Mouse (Mus musculus) midbrain, postnatal 0 days (tissue): ENCODE results near the gene Ms4a1. TPM values are rescaled to one million over a fixed set of nuclear protein-coding genes. Genes with fewer than 3 reads are reported as not detected.

Experiments used
- ATAC-seq: fragments of 200-750 bp; cut with Nextera tagmentation; 2 replicates; pipeline ENCODE4 v1.8.0; 2017; ENCODE audit warnings: moderate number of reproducible peaks, mild to moderate bottlenecking, moderate TSS enrichment, moderate library complexity; ENCODE audit not compliant: low FRiP score
- DNase-seq: peaks from one replicate; pipeline ENCODE4 v3.0.0-alpha.2; 2015; ENCODE audit warnings: low spot score
- H3K27ac ChIP-seq: fragments of 300-500 bp; sonication (generic); 2 replicates; pipeline ENCODE4 v1.5.1; 2014; ENCODE audit warnings: low read depth, mild to moderate bottlenecking, low read length, mixed read lengths
- H3K27me3 ChIP-seq: fragments of 300-500 bp; sonication (generic); 2 replicates; pipeline ENCODE4 v1.6.1; 2014; ENCODE audit warnings: low read length, control low read depth, mixed read lengths; ENCODE audit not compliant: insufficient read depth
- H3K36me3 ChIP-seq: fragments of 300-500 bp; sonication (generic); 2 replicates; pipeline ENCODE4 v1.6.1; 2014; ENCODE audit warnings: low read length, control low read depth, mixed read lengths; ENCODE audit not compliant: insufficient read depth
- H3K4me1 ChIP-seq: fragments of 300-500 bp; sonication (generic); 2 replicates; pipeline ENCODE4 v1.6.1; 2014; ENCODE audit warnings: mild to moderate bottlenecking, control low read depth, antibody characterized with exemption, low read length, mixed read lengths; ENCODE audit not compliant: insufficient read depth
- H3K4me2 ChIP-seq: fragments of 300-500 bp; sonication (generic); 2 replicates; pipeline ENCODE4 v1.6.1; 2014; ENCODE audit warnings: low read depth, mild to moderate bottlenecking, low read length, mixed read lengths; ENCODE audit not compliant: poor library complexity, severe bottlenecking
- H3K4me3 ChIP-seq: fragments of 300-500 bp; sonication (generic); 2 replicates; pipeline ENCODE4 v1.5.1; 2014; ENCODE audit warnings: low read depth, mild to moderate bottlenecking, low read length, moderate library complexity
- H3K9ac ChIP-seq: fragments of 300-500 bp; sonication (generic); replicated peaks from 2 replicates; pipeline ENCODE4 v1.6.1; 2014; ENCODE audit warnings: mild to moderate bottlenecking, low read length, moderate library complexity, mixed read lengths; ENCODE audit not compliant: poor library complexity, severe bottlenecking
- H3K9me3 ChIP-seq: fragments of 300-500 bp; sonication (generic); 2 replicates; pipeline ENCODE4 v1.6.1; 2016; ENCODE audit warnings: low read length, control low read depth
- CTCF ChIP-seq: IDR thresholded peaks from 2 replicates; pipeline ENCODE4 v1.5.1; 2016; ENCODE audit warnings: antibody characterized with exemption, mild to moderate bottlenecking
- WGBS: fragments of 180-500 bp; shearing (Covaris S2); extraction: QIAGEN DNeasy Blood & Tissue Kit; methylation state at CpG from one replicate; pipeline ENCODE4 v1.1.7; 2014; 5-methylcytosine and 5-hydroxymethylcytosine counted together
- polyA plus RNA-seq: library from polyadenylated mRNA; unstranded; fragments of >200 nt; fragmentation: Nextera tagmentation; extraction: Ambion mirVana; gene quantifications from 2 replicates; pipeline ENCODE4 v1.2.1, GENCODE M21; 2015
- total RNA-seq: library from RNA; depleted of rRNA; stranded (reverse); fragments of >200 nt; gene quantifications from 2 replicates; pipeline ENCODE4 v1.2.3, GENCODE M21; 2014

The Ms4a1 gene
- total and polyA plus RNA-seq, 2 experiments from 2014 or later, result not detected

GRCm38 (mm10) chr19:11292990-11293389, 26.9 kb upstream of the Ms4a1 start:
- Histone ChIP-seq H3K27me3 (no peaks in the 10 kb centered on the region), H3K4me3 (peak overlapping the region; percentile 25), H3K36me3 (no peaks in the 10 kb centered on the region), H3K4me1 (no peaks in the 10 kb centered on the region), H3K9ac (no peak overlapping the region), H3K4me2 (peak overlapping the region; percentile 36), H3K9me3 (no peaks in the 10 kb centered on the region), H3K27ac (no peak overlapping the region)
- 12% methylated on average over 12 of the region's 12 CpGs for WGBS
- DNase-seq (peak; percentile 4), ATAC-seq (no peak)
- TF ChIP-seq CTCF, result no peak

DNA sequence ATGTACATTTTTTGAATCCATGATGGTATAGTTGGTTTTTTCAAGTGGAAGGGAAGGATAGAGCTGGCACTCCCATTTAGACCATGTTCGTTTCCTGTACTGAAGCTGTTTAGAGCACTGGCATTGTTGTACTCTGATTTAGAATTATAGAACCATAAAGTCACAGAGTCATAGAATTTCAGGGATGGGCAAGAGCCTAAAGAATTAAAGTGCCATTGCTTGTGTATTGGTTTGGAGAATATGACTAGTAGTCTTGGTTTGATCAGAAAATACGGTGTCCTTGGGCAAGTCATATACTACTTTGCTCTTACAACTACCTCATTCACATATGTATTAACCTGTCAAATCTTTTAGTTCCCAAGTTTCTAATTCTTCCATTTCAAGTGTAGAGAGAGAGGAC, 17.7 kb upstream of the Ms4a1 start, which contains the start of gene Ms4a5:
Ms4a5 (minus strand) TSS at position 101 of the 400 bp plus-strand sequence.
- DNase-seq (no peak), ATAC-seq (no peak)
- Histone ChIP-seq H3K36me3 (no peaks in the 10 kb centered on the region), H3K27me3 (no peaks in the 10 kb centered on the region), H3K9ac (no peak within 1 kb of the TSS), H3K4me1 (no peaks in the 10 kb centered on the region), H3K4me3 (no peak within 1 kb of the TSS), H3K27ac (no peak within 1 kb of the TSS), H3K4me2 (no peak within 1 kb of the TSS), H3K9me3 (no peaks in the 10 kb centered on the region)
- WGBS, result 95% methylated on average over 2 of the region's 2 CpGs
- no peak for TF ChIP-seq CTCF

DNA sequence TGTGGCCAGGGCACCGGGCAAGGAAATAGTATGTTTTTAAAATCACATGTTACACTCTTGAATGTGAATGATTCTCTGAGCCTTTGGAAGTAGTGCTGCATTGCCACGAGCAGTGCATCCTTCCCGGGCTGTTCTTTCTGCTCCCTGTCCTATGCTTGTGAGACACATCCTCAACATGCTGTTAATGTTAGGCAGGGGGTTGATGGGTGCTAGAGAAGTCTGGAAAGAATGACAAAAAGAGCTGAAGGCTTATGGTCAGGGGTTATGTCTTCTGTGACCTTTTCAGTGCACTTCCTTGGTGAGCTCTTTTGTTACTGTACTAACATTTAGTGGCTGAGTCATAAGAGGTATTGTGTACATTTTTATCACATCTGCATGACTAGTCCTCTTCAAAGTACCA, 14.2 kb upstream of the Ms4a1 start:
- no peaks in the 10 kb centered on the region for H3K36me3 ChIP-seq
- no peaks in the 10 kb centered on the region for H3K4me1 ChIP-seq
- H3K4me3 ChIP-seq, result no peak overlapping the region
- no peaks in the 10 kb centered on the region for H3K9me3 ChIP-seq
- no peak overlapping the region for H3K9ac ChIP-seq
- TF ChIP-seq CTCF, result no peak
- no peak overlapping the region for H3K4me2 ChIP-seq
- WGBS, result 86% methylated on average over 3 of the region's 3 CpGs
- ATAC-seq, result no peak
- H3K27me3 ChIP-seq, result no peaks in the 10 kb centered on the region
- DNase-seq, result no peak
- H3K27ac ChIP-seq, result no peak overlapping the region

GRCm38 (mm10) chr19:11276431-11276830, 10.4 kb upstream of the Ms4a1 start:
- no peaks in the 10 kb centered on the region for H3K36me3 ChIP-seq
- DNase-seq (no peak), ATAC-seq (no peak)
- no peaks in the 10 kb centered on the region for H3K4me1 ChIP-seq
- H3K4me3 ChIP-seq, result no peak overlapping the region
- 72% methylated on average over 5 of the region's 5 CpGs for WGBS
- H3K27me3 ChIP-seq, result no peaks in the 10 kb centered on the region
- TF ChIP-seq CTCF, result no peak
- no peak overlapping the region for H3K4me2 ChIP-seq
- no peak overlapping the region for H3K27ac ChIP-seq
- H3K9ac ChIP-seq, result no peak overlapping the region
- H3K9me3 ChIP-seq, result no peaks in the 10 kb centered on the region

DNA sequence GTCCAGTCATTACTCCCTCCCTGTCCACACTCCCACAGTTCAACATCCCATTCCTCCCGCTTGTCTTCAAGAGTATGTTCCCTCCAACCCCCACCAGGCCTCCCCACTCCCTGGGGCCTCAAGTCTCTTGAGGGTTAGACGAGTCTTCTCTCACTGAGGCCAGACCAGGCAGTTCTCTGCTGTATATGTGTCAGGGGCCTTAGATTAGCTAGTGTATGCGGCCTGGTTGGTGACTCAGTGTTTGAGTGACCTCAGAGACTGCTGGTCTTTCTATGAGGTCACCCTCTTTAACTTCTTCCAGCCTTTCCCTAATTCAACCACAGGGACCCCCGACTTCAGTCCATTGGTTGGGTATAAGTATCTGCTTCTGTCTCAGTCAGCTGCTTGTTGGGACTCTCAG, 915 bp upstream of the Ms4a1 start:
- no peak for TF ChIP-seq CTCF
- ATAC-seq (no peak), DNase-seq (no peak)
- no peaks in the 10 kb centered on the region for H3K27me3 ChIP-seq
- H3K9me3 ChIP-seq, result no peaks in the 10 kb centered on the region
- H3K9ac ChIP-seq, result no peak overlapping the region
- no peak overlapping the region for H3K4me2 ChIP-seq
- H3K36me3 ChIP-seq, result no peaks in the 10 kb centered on the region
- no peaks in the 10 kb centered on the region for H3K4me1 ChIP-seq
- H3K4me3 ChIP-seq, result no peak overlapping the region
- no peak overlapping the region for H3K27ac ChIP-seq
- whole genome bisulfite sequencing, result 83% methylated on average over 4 of the region's 4 CpGs

DNA sequence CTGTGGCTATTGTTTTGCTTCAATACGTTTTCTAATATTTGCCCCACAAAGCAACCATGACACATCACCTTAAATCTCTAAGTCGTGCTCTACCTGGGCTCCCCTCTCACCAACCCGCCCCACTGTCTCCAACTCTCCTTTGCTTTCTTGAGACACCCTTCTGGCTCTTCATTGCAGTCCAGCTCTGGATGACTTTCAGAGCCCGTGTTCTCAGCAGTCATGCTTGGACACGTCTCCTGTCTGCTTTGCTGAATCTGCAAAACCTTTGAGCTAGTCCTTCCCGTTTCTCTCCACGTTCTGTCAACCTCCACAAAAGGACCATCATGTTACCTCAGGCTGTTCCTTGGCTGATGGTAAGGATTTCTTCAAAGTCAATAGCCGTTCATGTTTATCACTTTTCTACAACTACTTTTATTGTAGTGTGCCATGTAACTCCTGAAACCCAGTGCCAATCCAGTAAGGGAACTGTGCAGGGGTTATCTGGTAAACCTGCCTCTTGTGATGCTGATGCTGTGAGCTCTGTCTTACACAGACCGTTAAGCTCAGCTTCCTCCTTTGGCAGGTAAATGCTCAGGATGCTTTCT, 1.3 kb downstream of the Ms4a1 start:
- H3K4me1 ChIP-seq, result no peaks in the 10 kb centered on the region
- H3K27me3 ChIP-seq, result no peaks in the 10 kb centered on the region
- no peak overlapping the region for H3K27ac ChIP-seq
- no peaks in the 10 kb centered on the region for H3K9me3 ChIP-seq
- DNase-seq, result no peak
- 85% methylated on average over 9 of the region's 9 CpGs for WGBS
- H3K36me3 ChIP-seq, result no peaks in the 10 kb centered on the region
- no peak overlapping the region for H3K9ac ChIP-seq
- ATAC-seq, result no peak
- no peak overlapping the region for H3K4me3 ChIP-seq
- no peak for TF ChIP-seq CTCF
- no peak overlapping the region for H3K4me2 ChIP-seq
